Mouse (Mus musculus): ENCODE results near the gene Phf20. TPM values are rescaled to one million over a fixed set of nuclear protein-coding genes. Genes with fewer than 3 reads are reported as not detected.

Phf20 gene
- polyA plus RNA-seq, 1 experiment from 2014 or later = 44.8 TPM

DNA sequence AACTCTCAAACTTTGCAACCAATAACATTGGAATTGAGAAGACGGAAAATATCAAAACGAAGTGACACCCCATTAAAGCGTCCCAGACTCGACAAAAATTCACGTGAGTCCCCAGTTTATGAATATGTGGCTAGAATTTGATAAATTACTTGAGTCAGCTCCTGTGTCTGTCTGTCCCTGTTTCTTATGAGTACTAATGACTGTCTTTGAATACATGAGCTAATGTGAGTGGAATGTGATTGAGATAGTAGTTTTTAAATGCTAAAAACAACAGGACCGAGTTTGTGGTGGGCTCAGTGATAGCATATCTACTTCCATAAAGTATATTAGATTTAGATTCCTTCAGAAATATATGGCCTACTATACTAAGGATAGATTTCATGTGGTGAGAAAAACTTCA is 76.3 kb downstream of the Phf20 start:
- no peak overlapping the region for H3K4me3 ChIP-seq (ENCODE audit: low read depth, low read length)
- TF ChIP-seq CTCF (IDR thresholded peaks at IDR 0.05) = no peak
- TF ChIP-seq EP300 (IDR thresholded peaks at IDR 0.05) = no peak
- H3K27ac ChIP-seq (ENCODE audit: low read length) = no peak overlapping the region
- no peaks in the 10 kb centered on the region for H3K27me3 ChIP-seq (replicated peaks; ENCODE audit: insufficient read depth, low read length)
- H3K9ac ChIP-seq (replicated peaks; ENCODE audit: low read depth) = no peak overlapping the region
- H3K4me1 ChIP-seq (ENCODE audit: insufficient read depth, low read depth, low read length) = no peaks in the 10 kb centered on the region
- H3K4me2 ChIP-seq (replicated peaks; ENCODE audit: low read depth, low read length) = no peak overlapping the region
- 0 out of 2 replicates have a peak, but pooled peaks cover 6% of the 10 kb centered on the region for H3K36me3 ChIP-seq (ENCODE audit: insufficient read depth, low read length)
- DNase-seq (ENCODE audit: low spot score) (no peak), ATAC-seq (no peak)
- H3K9me3 ChIP-seq (ENCODE audit: low read length) = no peaks in the 10 kb centered on the region
- 86% methylated on average over 6 of the region's 6 CpGs for WGBS

GRCm38 (mm10) chr2:156278226-156279017 is 82.2 kb downstream of the Phf20 start:
- peak overlapping the region; percentile 14; the same call in 1 of the 2 replicates for H3K4me2 ChIP-seq (replicated peaks; ENCODE audit: low read depth, low read length)
- no peak overlapping the region for H3K4me3 ChIP-seq (ENCODE audit: low read depth, low read length)
- 27% methylated on average over 4 of the region's 4 CpGs for WGBS
- TF ChIP-seq CTCF (IDR thresholded peaks at IDR 0.05) (peak; percentile 98), EP300 (IDR thresholded peaks at IDR 0.05) (peak; percentile 54; the same call in 1 of the 2 replicates)
- H3K4me1 ChIP-seq (ENCODE audit: insufficient read depth, low read depth, low read length) = peaks cover 5% of the 10 kb centered on the region; the same call in 1 of the 2 replicates
- H3K36me3 ChIP-seq (ENCODE audit: insufficient read depth, low read length) = peaks cover 15% of the 10 kb centered on the region; the same call in 1 of the 2 replicates
- ATAC-seq (peak; percentile 98), DNase-seq (ENCODE audit: low spot score) (peak; percentile 96)
- H3K9ac ChIP-seq (replicated peaks; ENCODE audit: low read depth) = no peak overlapping the region
- H3K27ac ChIP-seq (ENCODE audit: low read length) = peak overlapping the region; percentile 89
- H3K27me3 ChIP-seq (replicated peaks; ENCODE audit: insufficient read depth, low read length) = no peaks in the 10 kb centered on the region
- H3K9me3 ChIP-seq (ENCODE audit: low read length) = no peaks in the 10 kb centered on the region

DNA sequence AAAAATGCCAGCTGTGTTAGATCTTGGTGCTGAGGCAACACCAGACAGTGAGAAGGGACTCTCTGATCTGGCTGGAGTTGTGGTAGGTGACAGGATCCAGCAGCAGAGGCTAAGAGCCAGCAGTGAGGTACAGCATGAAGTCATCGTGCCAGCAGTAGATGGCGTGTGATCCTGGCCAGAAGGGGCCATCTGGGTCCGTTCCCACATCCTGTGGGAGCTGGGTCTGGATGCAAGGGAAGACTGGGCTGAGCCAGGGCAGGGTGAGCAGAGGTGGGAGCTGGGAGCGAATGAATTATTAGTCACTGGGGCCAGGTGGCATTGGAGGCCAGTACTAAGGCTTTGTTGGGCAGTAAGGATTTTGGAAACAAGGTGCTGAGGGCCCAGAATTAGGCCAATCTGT is 85.0 kb downstream of the Phf20 start:
- H3K9me3 ChIP-seq (ENCODE audit: low read length) = no peaks in the 10 kb centered on the region
- H3K27me3 ChIP-seq (replicated peaks; ENCODE audit: insufficient read depth, low read length) = no peaks in the 10 kb centered on the region
- no peak overlapping the region for H3K4me3 ChIP-seq (ENCODE audit: low read depth, low read length)
- H3K4me2 ChIP-seq (replicated peaks; ENCODE audit: low read depth, low read length) = no peak overlapping the region
- TF ChIP-seq CTCF (IDR thresholded peaks at IDR 0.05) (no peak), EP300 (IDR thresholded peaks at IDR 0.05) (no peak)
- WGBS = 65% methylated on average over 4 of the region's 4 CpGs
- no peak for DNase-seq (ENCODE audit: low spot score)
- no peak for ATAC-seq
- no peak overlapping the region for H3K27ac ChIP-seq (ENCODE audit: low read length)
- peaks cover 5% of the 10 kb centered on the region; the same call in 1 of the 2 replicates for H3K4me1 ChIP-seq (ENCODE audit: insufficient read depth, low read depth, low read length)
- peaks cover 9% of the 10 kb centered on the region; the same call in 1 of the 2 replicates for H3K36me3 ChIP-seq (ENCODE audit: insufficient read depth, low read length)
- H3K9ac ChIP-seq (replicated peaks; ENCODE audit: low read depth) = no peak overlapping the region

GRCm38 (mm10) chr2:156285161-156285560 is 88.9 kb downstream of the Phf20 start:
- H3K36me3 ChIP-seq (ENCODE audit: insufficient read depth, low read length) = peaks cover 17% of the 10 kb centered on the region; the same call in 1 of the 2 replicates
- no peaks in the 10 kb centered on the region for H3K27me3 ChIP-seq (replicated peaks; ENCODE audit: insufficient read depth, low read length)
- H3K4me3 ChIP-seq (ENCODE audit: low read depth, low read length) = no peak overlapping the region
- H3K9ac ChIP-seq (replicated peaks; ENCODE audit: low read depth) = no peak overlapping the region
- no peak for ATAC-seq
- 79% methylated on average over 2 of the region's 2 CpGs for WGBS
- no peak for DNase-seq (ENCODE audit: low spot score)
- no peaks in the 10 kb centered on the region for H3K4me1 ChIP-seq (ENCODE audit: insufficient read depth, low read depth, low read length)
- H3K27ac ChIP-seq (ENCODE audit: low read length) = no peak overlapping the region
- no peak overlapping the region for H3K4me2 ChIP-seq (replicated peaks; ENCODE audit: low read depth, low read length)
- no peaks in the 10 kb centered on the region for H3K9me3 ChIP-seq (ENCODE audit: low read length)
- TF ChIP-seq EP300 (IDR thresholded peaks at IDR 0.05) = no peak
- no peak for TF ChIP-seq CTCF (IDR thresholded peaks at IDR 0.05)

- peaks cover 17% of the 10 kb centered on the region; the same call in 1 of the 2 replicates for H3K36me3 ChIP-seq (ENCODE audit: insufficient read depth, low read length)
- 0 out of 2 replicates have a peak, but pooled peaks have one; percentile 8 for TF ChIP-seq CTCF (IDR thresholded peaks at IDR 0.05)
- no peak for TF ChIP-seq EP300 (IDR thresholded peaks at IDR 0.05)
- no peaks in the 10 kb centered on the region for H3K27me3 ChIP-seq (replicated peaks; ENCODE audit: insufficient read depth, low read length)
- 92% methylated on average over 4 of the region's 4 CpGs for WGBS
- no peak overlapping the region for H3K9ac ChIP-seq (replicated peaks; ENCODE audit: low read depth)
- ATAC-seq (no peak), DNase-seq (ENCODE audit: low spot score) (no peak)
- H3K27ac ChIP-seq (ENCODE audit: low read length) = no peak overlapping the region
- no peaks in the 10 kb centered on the region for H3K9me3 ChIP-seq (ENCODE audit: low read length)
- H3K4me2 ChIP-seq (replicated peaks; ENCODE audit: low read depth, low read length) = no peak overlapping the region
- H3K4me3 ChIP-seq (ENCODE audit: low read depth, low read length) = no peak overlapping the region
- no peaks in the 10 kb centered on the region for H3K4me1 ChIP-seq (ENCODE audit: insufficient read depth, low read depth, low read length)
These were observed 90.5 kb downstream of the Phf20 start for GRCm38 (mm10) chr2:156286733-156287132.

GRCm38 (mm10) chr2:156288222-156288621 is 92.0 kb downstream of the Phf20 start:
- Histone ChIP-seq H3K36me3 (ENCODE audit: insufficient read depth, low read length) (peaks cover 13% of the 10 kb centered on the region; the same call in 1 of the 2 replicates), H3K4me3 (ENCODE audit: low read depth, low read length) (no peak overlapping the region), H3K9me3 (ENCODE audit: low read length) (no peaks in the 10 kb centered on the region), H3K9ac (replicated peaks; ENCODE audit: low read depth) (no peak overlapping the region), H3K27ac (ENCODE audit: low read length) (no peak overlapping the region), H3K27me3 (replicated peaks; ENCODE audit: insufficient read depth, low read length) (no peaks in the 10 kb centered on the region), H3K4me2 (replicated peaks; ENCODE audit: low read depth, low read length) (no peak overlapping the region), H3K4me1 (ENCODE audit: insufficient read depth, low read depth, low read length) (no peaks in the 10 kb centered on the region)
- TF ChIP-seq CTCF (IDR thresholded peaks at IDR 0.05) (no peak), EP300 (IDR thresholded peaks at IDR 0.05) (no peak)
- ATAC-seq = no peak
- 89% methylated on average over 2 of the region's 2 CpGs for WGBS
- no peak for DNase-seq (ENCODE audit: low spot score)

Data from lung, postnatal 0 days (tissue).